ENCODE assay signal across 22 mouse cellular contexts in genomic region chrX:35956236-35956635, GRCm38 (mm10).
DNase-seq lines count a peak whose midpoint lies in the region; ATAC-seq and TF ChIP-seq lines count a peak whose summit lies in the region.
"Had no signal": no experiment of that assay in that cellular context is flagged by ENCODE, and none has a peak within 500 bp of the region (broad histone marks: within the 10 kb centered on the region; RNA-seq: fewer than 3 reads in every experiment).

No protein-coding gene starts in this region.

- no peak overlapping the region for H3K27ac ChIP-seq in lung, postnatal 0 days (ENCODE audit: low read length)
- H3K27ac ChIP-seq: embryonic facial prominence, embryonic 13.5 days; forebrain, embryonic 12.5 days; heart, embryonic 10.5 days; hindbrain, embryonic 12.5 days had no signal

- ATAC-seq in lung, postnatal 0 days, result no peak
- ATAC-seq in granulocyte monocyte progenitor cell, adult 5-6 weeks (replicated peaks; ENCODE audit: poor library complexity, severe bottlenecking), result peak; percentile 92
- ATAC-seq: CD4-positive, CD25-positive, alpha-beta regulatory T cell, adult 4 months; forebrain, embryonic 16.5 days; hindbrain, embryonic 16.5 days had no signal

- H3K9ac ChIP-seq in lung, postnatal 0 days (replicated peaks; ENCODE audit: low read depth), result no peak overlapping the region
- H3K9ac ChIP-seq: embryonic facial prominence, embryonic 13.5 days; forebrain, embryonic 12.5 days; hindbrain, embryonic 12.5 days had no signal

- no peaks in the 10 kb centered on the region for H3K36me3 ChIP-seq in lung, postnatal 0 days (ENCODE audit: insufficient read depth, low read length)
- H3K36me3 ChIP-seq: embryonic facial prominence, embryonic 13.5 days; G1E; heart, embryonic 10.5 days; hindbrain, embryonic 12.5 days had no signal

- H3K4me1 ChIP-seq in lung, postnatal 0 days (ENCODE audit: insufficient read depth, low read depth, low read length), result no peaks in the 10 kb centered on the region
- no peaks in the 10 kb centered on the region for H3K4me1 ChIP-seq in lung, adult 2 months (ENCODE audit: control insufficient read depth, insufficient read depth, low read length)
- H3K4me1 ChIP-seq: embryonic facial prominence, embryonic 13.5 days; forebrain, embryonic 12.5 days; heart, embryonic 10.5 days; hindbrain, embryonic 12.5 days had no signal

- H3K4me2 ChIP-seq in lung, postnatal 0 days (replicated peaks; ENCODE audit: low read depth, low read length), result no peak overlapping the region
- H3K4me2 ChIP-seq: embryonic facial prominence, embryonic 13.5 days; forebrain, embryonic 12.5 days; hindbrain, embryonic 12.5 days had no signal

- TF ChIP-seq CTCF in lung, postnatal 0 days (IDR thresholded peaks at IDR 0.05), result no peak
- TF ChIP-seq CTCF in lung, adult 2 months (IDR thresholded peaks at IDR 0.05; ENCODE audit: insufficient read depth, low read length), result no peak

- H3K9me3 ChIP-seq in lung, postnatal 0 days (ENCODE audit: low read length), result no peaks in the 10 kb centered on the region
- H3K9me3 ChIP-seq: embryonic facial prominence, embryonic 13.5 days; forebrain, embryonic 12.5 days; G1E; heart, embryonic 10.5 days; hindbrain, embryonic 12.5 days had no signal

- TF ChIP-seq POLR2A in lung, adult 2 months (IDR thresholded peaks at IDR 0.05; ENCODE audit: borderline replicate concordance, extremely low read depth, low read depth, low read length), result no peak

- H3K4me3 ChIP-seq in lung, postnatal 0 days (ENCODE audit: low read depth, low read length), result no peak overlapping the region
- H3K4me3 ChIP-seq in lung, adult 2 months (replicated peaks; ENCODE audit: extremely low read depth, low read depth, low read length), result no peak overlapping the region
- H3K4me3 ChIP-seq: embryonic facial prominence, embryonic 13.5 days; forebrain, embryonic 12.5 days; heart, embryonic 10.5 days; hindbrain, embryonic 12.5 days had no signal

- H3K27me3 ChIP-seq in lung, postnatal 0 days (replicated peaks; ENCODE audit: insufficient read depth, low read length), result no peaks in the 10 kb centered on the region
- H3K27me3 ChIP-seq: embryonic facial prominence, embryonic 13.5 days; forebrain, embryonic 12.5 days; hindbrain, embryonic 12.5 days had no signal

- peak; percentile 5 for DNase-seq in lung, postnatal 0 days (ENCODE audit: low spot score)
- DNase-seq in lung, adult 2 months, result no peak
- peak; percentile 45 for DNase-seq in adipocyte (ENCODE audit: low spot score)
- DNase-seq in urinary bladder, adult 18-20 months (ENCODE audit: low spot score in 2 of 2), result no peak
- DNase-seq in gastrocnemius, postnatal 25 days, result no peak
- DNase-seq: adrenal gland, postnatal 14 days; B cell, adult 2 months; cerebellum, adult 11-12 months; cerebellum, adult 9-10 months; cerebellum, postnatal 25 days; gastrocnemius, postnatal 10 days; heart, postnatal 10 days; heart, postnatal 4 days had no signal

- no peak for TF ChIP-seq EP300 in lung, postnatal 0 days (IDR thresholded peaks at IDR 0.05)

Comparison
In these comparisons a context has a peak if more than half of its experiments do, and no peak if none do; other contexts are left out.
1. DNase-seq: peak in lung, postnatal 0 days (single experiment) and adipocyte (single experiment); none in lung, adult 2 months (single experiment), urinary bladder, adult 18-20 months (0 of 2) and gastrocnemius, postnatal 25 days (single experiment).